8 mouse cellular contexts compared by ENCODE assay signal in genomic region chr11:101300881-101301280, GRCm38 (mm10). TPM values are rescaled to one million over a fixed set of nuclear protein-coding genes. Genes with fewer than 3 reads are reported as not detected.
A peak's percentile ranks its signal among the peaks of the same experiment; 100 is the strongest.
DNase-seq lines count a peak whose midpoint lies in the region; ATAC-seq and TF ChIP-seq lines count a peak whose summit lies in the region.

No protein-coding gene starts in this region.

- H3K36me3 ChIP-seq in lung, postnatal 0 days (ENCODE audit: insufficient read depth, low read length) = peaks cover 13% of the 10 kb centered on the region
- peaks cover 29% of the 10 kb centered on the region for H3K36me3 ChIP-seq in embryonic facial prominence, embryonic 14.5 days (ENCODE audit: control insufficient read depth, insufficient read depth, low read length)
- peaks cover 41% of the 10 kb centered on the region for H3K36me3 ChIP-seq in limb, embryonic 12.5 days
- peaks cover 3% of the 10 kb centered on the region; the same call in 1 of the 2 replicates for H3K36me3 ChIP-seq in splenic B cell, adult 2 months (ENCODE audit: control insufficient read depth, insufficient read depth, low read length, poor library complexity, severe bottlenecking)

- peak overlapping the region; percentile 82 for H3K4me2 ChIP-seq in lung, postnatal 0 days (replicated peaks; ENCODE audit: low read depth, low read length)
- H3K4me2 ChIP-seq in embryonic facial prominence, embryonic 14.5 days (ENCODE audit: low read depth, low read length) = peak overlapping the region; percentile 92
- peak overlapping the region; percentile 98 for H3K4me2 ChIP-seq in limb, embryonic 12.5 days

- TF ChIP-seq EP300 in lung, postnatal 0 days (IDR thresholded peaks at IDR 0.05) = no peak

- DNase-seq in lung, postnatal 0 days (ENCODE audit: low spot score) = peak; percentile 5
- no peak for DNase-seq in lung, postnatal 36 days
- DNase-seq in embryonic facial prominence, embryonic 14.5 days (ENCODE audit: low spot score) = no peak
- DNase-seq in splenic B cell, adult 2 months (ENCODE audit: low read depth, low spot score) = peak; percentile 25
- no peak for DNase-seq in adrenal gland, adult (ENCODE audit: inconsistent age in 2 of 2, low spot score in 1 of 2)
- DNase-seq in ovary, postnatal 10 days (ENCODE audit: low spot score) = no peak
- no peak for DNase-seq in left cerebral cortex, postnatal 14 days (ENCODE audit: low spot score in 2 of 2)

- intact Hi-C loops in left cerebral cortex, postnatal 14 days (cut with DNase I) = no loop called here

- H3K27me3 ChIP-seq in lung, postnatal 0 days (replicated peaks; ENCODE audit: insufficient read depth, low read length) = no peaks in the 10 kb centered on the region
- H3K27me3 ChIP-seq in embryonic facial prominence, embryonic 14.5 days (replicated peaks; ENCODE audit: control insufficient read depth, insufficient read depth, low read length) = no peaks in the 10 kb centered on the region
- no peaks in the 10 kb centered on the region for H3K27me3 ChIP-seq in limb, embryonic 12.5 days
- no peaks in the 10 kb centered on the region for H3K27me3 ChIP-seq in splenic B cell, adult 2 months (ENCODE audit: control insufficient read depth, insufficient read depth, low read length, poor library complexity, severe bottlenecking)

- ATAC-seq in lung, postnatal 0 days = no peak
- ATAC-seq in embryonic facial prominence, embryonic 14.5 days (ENCODE audit: low read depth) = no peak
- ATAC-seq in limb, embryonic 12.5 days (ENCODE audit: insufficient number of reproducible peaks, insufficient read depth, low FRiP score, low TSS enrichment, low read depth) = no peak

- no peak overlapping the region for H3K27ac ChIP-seq in lung, postnatal 0 days (ENCODE audit: low read length)
- no peak overlapping the region for H3K27ac ChIP-seq in embryonic facial prominence, embryonic 14.5 days (replicated peaks; ENCODE audit: low read depth, low read length)
- H3K27ac ChIP-seq in limb, embryonic 12.5 days = no peak overlapping the region

- peak overlapping the region; percentile 92 for H3K4me3 ChIP-seq in lung, postnatal 0 days (ENCODE audit: low read depth, low read length)
- H3K4me3 ChIP-seq in embryonic facial prominence, embryonic 14.5 days (ENCODE audit: low read depth, low read length) = peak overlapping the region; percentile 82
- H3K4me3 ChIP-seq in limb, embryonic 12.5 days (replicated peaks) = peak overlapping the region; percentile 89

- peak; percentile 38 for TF ChIP-seq CTCF in lung, postnatal 0 days (IDR thresholded peaks at IDR 0.05)

- peaks cover 8% of the 10 kb centered on the region for H3K4me1 ChIP-seq in lung, postnatal 0 days (ENCODE audit: insufficient read depth, low read depth, low read length)
- H3K4me1 ChIP-seq in embryonic facial prominence, embryonic 14.5 days (ENCODE audit: control insufficient read depth, insufficient read depth, low read length) = peaks cover 10% of the 10 kb centered on the region
- H3K4me1 ChIP-seq in limb, embryonic 12.5 days (replicated peaks) = peaks cover 11% of the 10 kb centered on the region

- no peaks in the 10 kb centered on the region for H3K9me3 ChIP-seq in lung, postnatal 0 days (ENCODE audit: low read length)
- H3K9me3 ChIP-seq in embryonic facial prominence, embryonic 14.5 days (ENCODE audit: control insufficient read depth, low read length) = no peaks in the 10 kb centered on the region
- no peaks in the 10 kb centered on the region for H3K9me3 ChIP-seq in limb, embryonic 12.5 days

- WGBS in lung, postnatal 0 days = 56% methylated on average over 7 of the region's 7 CpGs
- 63% methylated on average over 7 of the region's 7 CpGs for WGBS in embryonic facial prominence, embryonic 14.5 days
- WGBS in limb, embryonic 12.5 days = 66% methylated on average over 7 of the region's 7 CpGs

- H3K9ac ChIP-seq in lung, postnatal 0 days (replicated peaks; ENCODE audit: low read depth) = peak overlapping the region; percentile 82; the same call in 1 of the 2 replicates
- peak overlapping the region; percentile 87; the same call in 1 of the 2 replicates for H3K9ac ChIP-seq in embryonic facial prominence, embryonic 14.5 days (ENCODE audit: low read depth, low read length)
- H3K9ac ChIP-seq in limb, embryonic 12.5 days (replicated peaks) = peak overlapping the region; percentile 83

RNA-seq across cellular contexts. Expression of gene Becn1, which starts 1.2 kb away (rescaled TPM):
- polyA plus RNA-seq in lung, postnatal 0 days (2015; fragmentation: Nextera tagmentation; extraction: Ambion mirVana) = 149 and 152 TPM in 2 replicates
- polyA plus RNA-seq in embryonic facial prominence, embryonic 14.5 days (2014; fragmentation: Nextera tagmentation; extraction: Ambion mirVana) = 134 and 139 TPM in 2 replicates
- polyA plus RNA-seq in limb, embryonic 12.5 days (2016; fragmentation: Nextera tagmentation; extraction: Ambion mirVana) = 126 and 129 TPM in 2 replicates
- total RNA-seq in left cerebral cortex, postnatal 14 days (2021) = 100 to 1,000 TPM; 198 to 207 TPM

RNA-seq across cellular contexts. Expression of gene Psme3, which starts 15.1 kb away (rescaled TPM):
- 44.1 and 47.4 TPM in 2 replicates for polyA plus RNA-seq in lung, postnatal 0 days (2015; fragmentation: Nextera tagmentation; extraction: Ambion mirVana)
- polyA plus RNA-seq in embryonic facial prominence, embryonic 14.5 days (2014; fragmentation: Nextera tagmentation; extraction: Ambion mirVana) = 98.0 and 106 TPM in 2 replicates
- polyA plus RNA-seq in limb, embryonic 12.5 days (2016; fragmentation: Nextera tagmentation; extraction: Ambion mirVana) = 154 and 167 TPM in 2 replicates
- total RNA-seq in left cerebral cortex, postnatal 14 days (2021) = 100 to 1,000 TPM in 1 of 2 experiments, 10 to 100 TPM in 1; 99.8 to 111 TPM

RNA-seq across cellular contexts. Expression of gene Coa3, which starts 22.0 kb away (rescaled TPM):
- 159 and 166 TPM in 2 replicates for polyA plus RNA-seq in lung, postnatal 0 days (2015; fragmentation: Nextera tagmentation; extraction: Ambion mirVana)
- 180 and 181 TPM in 2 replicates for polyA plus RNA-seq in embryonic facial prominence, embryonic 14.5 days (2014; fragmentation: Nextera tagmentation; extraction: Ambion mirVana)
- polyA plus RNA-seq in limb, embryonic 12.5 days (2016; fragmentation: Nextera tagmentation; extraction: Ambion mirVana) = 193 and 204 TPM in 2 replicates
- 100 to 1,000 TPM in 1 of 2 experiments, 10 to 100 TPM in 1; 97.6 to 101 TPM for total RNA-seq in left cerebral cortex, postnatal 14 days (2021)

RNA-seq across cellular contexts. Expression of gene Cntd1, which starts 22.1 kb away (rescaled TPM):
- polyA plus RNA-seq in lung, postnatal 0 days (2015; fragmentation: Nextera tagmentation; extraction: Ambion mirVana) = 1.1 TPM in 2 replicates
- 0.90 and 1.6 TPM in 2 replicates for polyA plus RNA-seq in embryonic facial prominence, embryonic 14.5 days (2014; fragmentation: Nextera tagmentation; extraction: Ambion mirVana)
- 1.0 and 1.6 TPM in 2 replicates for polyA plus RNA-seq in limb, embryonic 12.5 days (2016; fragmentation: Nextera tagmentation; extraction: Ambion mirVana)
- total RNA-seq in left cerebral cortex, postnatal 14 days (2021) = under 1 TPM; 0.27 to 0.59 TPM

RNA-seq across cellular contexts. Expression of gene Aoc2, which starts 24.0 kb away (rescaled TPM):
- polyA plus RNA-seq in lung, postnatal 0 days (2015; fragmentation: Nextera tagmentation; extraction: Ambion mirVana) = 0.44 and 0.45 TPM in 2 replicates
- 0.75 and 0.82 TPM in 2 replicates for polyA plus RNA-seq in embryonic facial prominence, embryonic 14.5 days (2014; fragmentation: Nextera tagmentation; extraction: Ambion mirVana)
- 2.0 and 2.3 TPM in 2 replicates for polyA plus RNA-seq in limb, embryonic 12.5 days (2016; fragmentation: Nextera tagmentation; extraction: Ambion mirVana)
- total RNA-seq in left cerebral cortex, postnatal 14 days (2021) = 1 to 10 TPM; 3.4 to 5.4 TPM

Comparison
In these comparisons a context has a peak if more than half of its experiments do, and no peak if none do; other contexts are left out.
1. DNase-seq: peak in lung, postnatal 0 days (single experiment) and splenic B cell, adult 2 months (single experiment); none in lung, postnatal 36 days (single experiment), embryonic facial prominence, embryonic 14.5 days (single experiment), adrenal gland, adult (0 of 2), ovary, postnatal 10 days (single experiment) and left cerebral cortex, postnatal 14 days (0 of 2).
2. Peak in every context shown above with its lines, with median percentiles within 50 percentile points of each other: H3K4me2 ChIP-seq, H3K4me3 ChIP-seq and H3K9ac ChIP-seq.